In the genomic region with DNA sequence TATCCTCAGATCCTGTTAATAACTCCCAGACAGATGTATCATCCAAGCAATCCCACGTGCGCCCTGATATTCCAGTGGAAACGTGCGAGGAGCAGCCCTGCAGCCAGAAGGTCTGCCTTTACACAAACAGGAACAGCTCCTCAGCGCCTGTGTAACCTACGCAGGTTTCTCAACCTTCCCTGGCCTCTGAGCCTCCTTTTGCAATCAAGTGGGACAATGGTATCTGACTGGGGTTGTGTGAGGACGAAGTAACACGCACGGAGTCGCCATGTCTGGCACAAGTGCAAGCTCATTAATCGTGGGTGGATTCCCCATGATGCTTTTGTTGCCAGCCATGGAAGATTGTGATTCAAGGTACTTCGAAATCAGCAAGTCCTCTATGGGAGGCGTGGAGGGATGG, we compare ENCODE assay signal across 16 mouse cellular contexts.
DNase-seq lines count a peak whose midpoint lies in the region; ATAC-seq and TF ChIP-seq lines count a peak whose summit lies in the region.
"Had no signal": no experiment of that assay in that cellular context is flagged by ENCODE, and none has a peak within 500 bp of the region (broad histone marks: within the 10 kb centered on the region; RNA-seq: fewer than 3 reads in every experiment).

No protein-coding gene starts in this region.

- H3K27ac ChIP-seq in kidney, postnatal 0 days = 0 out of 2 replicates have a peak overlapping the region, but pooled peaks have one; percentile 62
- H3K27ac ChIP-seq: heart, embryonic 13.5 days; hindbrain, embryonic 14.5 days had no signal

- H3K27me3 ChIP-seq in kidney, postnatal 0 days (ENCODE audit: insufficient read depth, low read length) = no peaks in the 10 kb centered on the region
- H3K27me3 ChIP-seq: CH12.LX; heart, embryonic 13.5 days had no signal

- H3K9me3 ChIP-seq in kidney, postnatal 0 days (replicated peaks; ENCODE audit: low read length) = no peaks in the 10 kb centered on the region
- H3K9me3 ChIP-seq: heart, embryonic 13.5 days had no signal

- no peak overlapping the region for H3K4me2 ChIP-seq in kidney, postnatal 0 days (ENCODE audit: low read length)
- H3K4me2 ChIP-seq: heart, embryonic 13.5 days; hindbrain, embryonic 14.5 days had no signal

- no peak for TF ChIP-seq CTCF in kidney, postnatal 0 days (IDR thresholded peaks at IDR 0.05; ENCODE audit: low read depth)

- DNase-seq in cerebellum, postnatal 10 days = peak; percentile 16 to 26
- no peak for DNase-seq in cerebellum, adult 18-20 months
- DNase-seq in kidney, postnatal 0 days (ENCODE audit: low spot score) = no peak
- no peak for DNase-seq in kidney, adult 9 months
- DNase-seq in brain, adult 2 months (ENCODE audit: low read depth, low spot score) = peak; percentile 26
- DNase-seq in cerebellum, postnatal 4 days (ENCODE audit: low spot score in 2 of 2) = no peak
- no peak for DNase-seq in right cerebral cortex, adult 2 months (ENCODE audit: low spot score in 2 of 2)
- DNase-seq: cerebellum, adult 11-12 months; gastrocnemius, postnatal 36 days; lung, adult 18-20 months; right cerebral cortex, postnatal 4 days had no signal

- H3K36me3 ChIP-seq in kidney, postnatal 0 days (ENCODE audit: insufficient read depth, low read length) = no peaks in the 10 kb centered on the region
- H3K36me3 ChIP-seq: heart, embryonic 13.5 days had no signal

- ATAC-seq in kidney, postnatal 0 days (replicated peaks; ENCODE audit: low FRiP score, low read depth) = no peak
- ATAC-seq in granulocyte monocyte progenitor cell, adult 5-6 weeks (replicated peaks; ENCODE audit: poor library complexity, severe bottlenecking) = peak; percentile 55
- ATAC-seq: forebrain, embryonic 16.5 days had no signal

- no peak overlapping the region for H3K4me3 ChIP-seq in kidney, postnatal 0 days (replicated peaks; ENCODE audit: low read depth, low read length)
- H3K4me3 ChIP-seq: heart, embryonic 13.5 days had no signal

- no peak overlapping the region for H3K9ac ChIP-seq in kidney, postnatal 0 days (ENCODE audit: low read depth, low read length)
- H3K9ac ChIP-seq: heart, embryonic 13.5 days; hindbrain, embryonic 14.5 days had no signal

- H3K4me1 ChIP-seq in kidney, postnatal 0 days (replicated peaks; ENCODE audit: insufficient read depth, low read length) = peaks cover 17% of the 10 kb centered on the region

- WGBS in kidney, postnatal 0 days = 71% methylated on average over 13 of the region's 13 CpGs

Comparison
In these comparisons a context has a peak if more than half of its experiments do, and no peak if none do; other contexts are left out.
1. DNase-seq: peak in cerebellum, postnatal 10 days (2 of 2) and brain, adult 2 months (single experiment); none in cerebellum, adult 18-20 months (0 of 2), kidney, postnatal 0 days (single experiment), kidney, adult 9 months (single experiment), cerebellum, postnatal 4 days (0 of 2) and right cerebral cortex, adult 2 months (0 of 2).